ENCODE assay signal across 12 mouse cellular contexts in the genomic region with DNA sequence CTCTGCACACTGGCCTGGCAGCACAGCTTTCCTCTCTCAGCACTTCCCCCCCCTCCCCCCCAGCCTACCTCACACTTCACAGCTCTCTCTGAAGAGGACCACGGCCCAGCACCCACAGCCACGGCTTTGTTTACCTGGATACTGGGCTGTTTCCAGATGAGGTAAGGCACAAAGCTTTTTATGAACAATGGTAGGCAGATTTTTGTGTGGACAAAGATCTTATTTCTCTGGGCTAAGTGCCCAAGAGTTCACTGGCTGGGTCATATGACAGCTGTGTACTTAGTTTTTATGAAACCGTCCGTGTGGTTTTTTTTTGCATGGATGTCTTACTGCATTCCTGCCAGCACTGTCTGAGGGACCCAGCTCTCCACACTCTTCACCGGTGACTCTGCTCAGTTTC.
A peak's percentile ranks its signal among the peaks of the same experiment; 100 is the strongest.
DNase-seq lines count a peak whose midpoint lies in the region; ATAC-seq and TF ChIP-seq lines count a peak whose summit lies in the region.
"Had no signal": no experiment of that assay in that cellular context is flagged by ENCODE, and none has a peak within 500 bp of the region (broad histone marks: within the 10 kb centered on the region; RNA-seq: fewer than 3 reads in every experiment).

No protein-coding gene starts in this region.

- 27% methylated on average over 5 of the region's 5 CpGs for WGBS in heart, postnatal 0 days
- 51% methylated on average over 5 of the region's 5 CpGs for WGBS in embryonic facial prominence, embryonic 12.5 days
- 53% methylated on average over 5 of the region's 5 CpGs for WGBS in forebrain, embryonic 13.5 days

- H3K36me3 ChIP-seq in heart, postnatal 0 days (replicated peaks; ENCODE audit: control insufficient read depth, insufficient read depth, low read length), result no peaks in the 10 kb centered on the region
- H3K36me3 ChIP-seq in embryonic facial prominence, embryonic 12.5 days, result no peaks in the 10 kb centered on the region
- H3K36me3 ChIP-seq in forebrain, embryonic 13.5 days (ENCODE audit: poor library complexity, severe bottlenecking), result no peaks in the 10 kb centered on the region
- H3K36me3 ChIP-seq: liver, embryonic 15.5 days had no signal

- intact Hi-C loops in heart, postnatal 36 days (cut with DNase I), result no loop called here

- no peak overlapping the region for H3K4me2 ChIP-seq in heart, postnatal 0 days (ENCODE audit: low read depth, low read length)
- no peak overlapping the region for H3K4me2 ChIP-seq in embryonic facial prominence, embryonic 12.5 days (replicated peaks)
- H3K4me2 ChIP-seq in forebrain, embryonic 13.5 days, result no peak overlapping the region
- H3K4me2 ChIP-seq: liver, embryonic 15.5 days had no signal

- H3K4me3 ChIP-seq in heart, postnatal 0 days (ENCODE audit: low read depth, low read length), result no peak overlapping the region
- no peak overlapping the region for H3K4me3 ChIP-seq in embryonic facial prominence, embryonic 12.5 days
- H3K4me3 ChIP-seq in forebrain, embryonic 13.5 days, result no peak overlapping the region
- H3K4me3 ChIP-seq: liver, embryonic 15.5 days had no signal

- DNase-seq in heart, postnatal 0 days (ENCODE audit: low spot score), result peak; percentile 49
- no peak for DNase-seq in heart, postnatal 36 days
- peak; percentile 51 to 70 for DNase-seq in kidney, postnatal 25 days
- DNase-seq in lung, postnatal 4 days, result peak; percentile 72 to 85
- DNase-seq: cerebellum, adult 2 months; spleen, adult 18-20 months had no signal

- no peaks in the 10 kb centered on the region; the same call in 1 of the 2 replicates for H3K9me3 ChIP-seq in heart, postnatal 0 days (replicated peaks; ENCODE audit: control insufficient read depth, low read length)
- H3K9me3 ChIP-seq in embryonic facial prominence, embryonic 12.5 days, result no peaks in the 10 kb centered on the region
- no peaks in the 10 kb centered on the region for H3K9me3 ChIP-seq in forebrain, embryonic 13.5 days (replicated peaks)
- H3K9me3 ChIP-seq: liver, embryonic 15.5 days had no signal

- H3K27me3 ChIP-seq in heart, postnatal 0 days (ENCODE audit: control insufficient read depth, insufficient read depth, low read length), result peaks cover 94% of the 10 kb centered on the region
- H3K27me3 ChIP-seq in embryonic facial prominence, embryonic 12.5 days, result no peaks in the 10 kb centered on the region
- no peaks in the 10 kb centered on the region for H3K27me3 ChIP-seq in forebrain, embryonic 13.5 days
- H3K27me3 ChIP-seq: CH12.LX; liver, embryonic 15.5 days had no signal

- no peak for TF ChIP-seq EP300 in heart, postnatal 0 days (IDR thresholded peaks at IDR 0.05; ENCODE audit: low read depth)

- TF ChIP-seq CTCF in heart, postnatal 0 days (IDR thresholded peaks at IDR 0.05; ENCODE audit: low read depth), result no peak

- H3K9ac ChIP-seq in heart, postnatal 0 days (replicated peaks; ENCODE audit: low read depth, low read length), result no peak overlapping the region
- no peak overlapping the region for H3K9ac ChIP-seq in embryonic facial prominence, embryonic 12.5 days
- no peak overlapping the region for H3K9ac ChIP-seq in forebrain, embryonic 13.5 days
- H3K9ac ChIP-seq: liver, embryonic 15.5 days had no signal

- no peak overlapping the region for H3K27ac ChIP-seq in heart, postnatal 0 days (ENCODE audit: low read depth)
- H3K27ac ChIP-seq in embryonic facial prominence, embryonic 12.5 days, result peak overlapping the region; percentile 52; the same call in 1 of the 2 replicates
- H3K27ac ChIP-seq in forebrain, embryonic 13.5 days, result no peak overlapping the region
- H3K27ac ChIP-seq: liver, embryonic 15.5 days had no signal

- H3K4me1 ChIP-seq in heart, postnatal 0 days (ENCODE audit: control insufficient read depth, insufficient read depth), result no peaks in the 10 kb centered on the region
- peaks cover 25% of the 10 kb centered on the region for H3K4me1 ChIP-seq in embryonic facial prominence, embryonic 12.5 days
- peaks cover 33% of the 10 kb centered on the region for H3K4me1 ChIP-seq in forebrain, embryonic 13.5 days

- ATAC-seq in heart, postnatal 0 days (ENCODE audit: insufficient read depth, low read depth), result peak; percentile 67
- no peak for ATAC-seq in embryonic facial prominence, embryonic 12.5 days (ENCODE audit: insufficient number of reproducible peaks, insufficient read depth, low FRiP score, low TSS enrichment)
- ATAC-seq in activated CD4-positive, CD25-positive, alpha-beta regulatory T cell, adult 4 months, result no peak
- no peak for ATAC-seq in inflammation-experienced regulatory T-cells, adult 6 months
- no peak for ATAC-seq in forebrain, embryonic 13.5 days

Comparison
In these comparisons a context has a peak if more than half of its experiments do, and no peak if none do; other contexts are left out.
1. DNase-seq: peak in heart, postnatal 0 days (single experiment), kidney, postnatal 25 days (2 of 2) and lung, postnatal 4 days (2 of 2); none in heart, postnatal 36 days (0 of 2).